Mouse (Mus musculus) cerebellum, adult 9-11 months (tissue): ENCODE measurements around the gene Klf15.
A peak's percentile ranks its signal among the peaks of the same experiment; 100 is the strongest.

Experiments used
- DNase-seq: peaks from one replicate; pipeline ENCODE4 v3.0.0; 2022

Klf15 gene

DNA sequence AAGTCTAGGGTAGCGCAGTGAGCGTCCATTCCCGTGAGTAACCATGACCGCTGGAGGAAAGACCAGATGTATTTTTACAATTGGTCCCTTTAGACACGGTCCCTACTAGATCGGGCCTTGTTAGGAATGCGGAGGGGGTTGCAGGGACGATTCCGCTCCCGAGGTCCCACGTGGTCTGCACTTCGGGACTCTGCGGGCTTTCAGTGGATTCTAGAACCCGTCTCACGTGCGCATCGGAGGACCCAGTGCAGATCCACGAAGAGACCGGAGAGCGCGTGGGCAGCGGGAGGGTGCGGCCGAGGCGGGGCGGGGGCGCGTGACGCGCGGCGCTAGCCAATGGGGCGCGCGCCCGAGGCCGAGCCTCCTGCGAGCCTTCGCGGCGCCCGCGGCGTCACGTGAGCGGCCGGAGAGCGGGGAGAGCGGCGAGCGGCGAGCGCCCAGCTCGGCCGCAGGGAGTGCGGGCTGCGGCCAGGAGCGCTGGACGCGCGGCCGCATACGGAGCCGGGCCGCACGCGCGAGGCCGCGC is at the start of gene Klf15:
Klf15 (plus strand) TSS at position 396 of the 526 bp plus-strand sequence.
- DNase-seq: peak; percentile 89

GRCm38 (mm10) chr6:90422565-90422964 is 39.8 kb upstream of the Klf15 start:
- DNase-seq: peak; percentile 74

DNA sequence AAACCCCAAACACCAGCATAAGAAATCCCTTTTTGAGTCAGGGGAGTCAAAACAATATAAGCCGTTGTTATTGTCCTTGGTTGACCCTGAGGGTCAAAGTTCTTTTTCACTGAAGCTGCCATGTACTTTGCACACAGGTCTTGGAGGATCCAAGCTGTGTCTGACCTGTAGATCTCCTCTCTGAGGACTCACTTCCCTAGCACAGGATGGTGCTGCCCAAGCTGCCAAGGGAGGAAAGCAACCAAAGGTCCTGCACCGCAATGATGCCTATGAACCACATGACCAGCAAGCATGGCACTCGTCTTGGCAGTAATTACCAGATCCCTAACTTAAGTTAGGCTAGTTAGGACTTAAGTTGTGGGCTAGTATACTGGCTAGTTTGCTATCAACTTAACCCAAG is 37.0 kb upstream of the Klf15 start:
- DNase-seq: no peak

- DNase-seq: no peak
Observed at GRCm38 (mm10) chr6:90426003-90426402, 36.4 kb upstream of the Klf15 start.

DNA sequence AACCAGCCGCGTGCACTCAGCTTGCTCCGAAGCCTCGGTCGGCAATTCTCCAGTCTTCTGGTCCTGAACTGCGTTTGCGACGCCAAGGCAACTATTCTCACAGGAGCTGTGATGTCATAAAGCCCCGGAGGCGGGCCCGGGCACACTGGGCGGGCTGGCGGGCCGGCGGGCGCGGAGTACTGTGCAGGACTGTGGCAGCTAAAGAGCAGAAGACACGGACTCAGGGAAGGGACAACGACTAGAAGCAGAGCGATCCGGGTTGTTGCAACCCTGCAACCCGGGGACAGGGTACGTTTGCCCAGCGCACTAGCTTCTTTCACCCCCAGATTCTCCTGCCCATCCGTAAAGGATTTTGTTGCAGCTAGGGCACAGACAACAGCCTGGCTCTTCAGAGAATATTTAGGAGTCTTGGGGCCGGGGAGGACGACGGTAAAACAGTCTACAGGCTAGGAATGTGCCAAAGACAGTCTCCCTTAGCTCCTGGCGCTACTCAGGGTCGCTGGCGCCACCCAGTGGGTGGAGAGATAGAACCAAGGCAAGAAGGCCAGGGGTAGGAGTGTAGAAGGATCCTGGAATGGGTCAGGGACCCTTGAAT is 33.9 kb upstream of the Klf15 start, which contains the start of gene Cfap100:
Cfap100 (minus strand) TSS at position 418 of the 595 bp plus-strand sequence.
- DNase-seq: peak; percentile 71

GRCm38 (mm10) chr6:90429911-90430310 is 32.5 kb upstream of the Klf15 start:
- peak; percentile 2 for DNase-seq

DNA sequence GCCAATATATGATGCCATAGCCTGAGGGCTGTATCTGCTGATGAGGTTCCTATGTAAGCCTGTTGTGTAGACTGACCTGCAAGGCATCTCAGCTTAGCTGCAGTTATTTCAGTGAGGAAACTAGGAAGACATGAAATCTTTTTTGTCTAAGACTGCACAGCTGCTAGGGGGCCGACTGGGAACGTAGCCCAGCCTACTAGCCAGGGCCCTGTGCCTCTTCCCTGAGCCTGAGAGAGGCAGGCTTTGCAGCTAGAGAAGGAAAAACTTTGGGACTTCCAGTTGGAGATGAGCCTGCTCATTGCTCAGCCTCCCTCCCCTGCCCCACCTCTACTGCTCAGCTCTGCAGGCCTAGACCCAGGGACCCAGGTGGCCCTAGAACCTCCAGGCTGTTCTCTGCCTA is 30.9 kb upstream of the Klf15 start:
- peak; percentile 5 for DNase-seq

- DNase-seq: peak; percentile 32
Observed at GRCm38 (mm10) chr6:90434687-90435086, 27.7 kb upstream of the Klf15 start.

DNA sequence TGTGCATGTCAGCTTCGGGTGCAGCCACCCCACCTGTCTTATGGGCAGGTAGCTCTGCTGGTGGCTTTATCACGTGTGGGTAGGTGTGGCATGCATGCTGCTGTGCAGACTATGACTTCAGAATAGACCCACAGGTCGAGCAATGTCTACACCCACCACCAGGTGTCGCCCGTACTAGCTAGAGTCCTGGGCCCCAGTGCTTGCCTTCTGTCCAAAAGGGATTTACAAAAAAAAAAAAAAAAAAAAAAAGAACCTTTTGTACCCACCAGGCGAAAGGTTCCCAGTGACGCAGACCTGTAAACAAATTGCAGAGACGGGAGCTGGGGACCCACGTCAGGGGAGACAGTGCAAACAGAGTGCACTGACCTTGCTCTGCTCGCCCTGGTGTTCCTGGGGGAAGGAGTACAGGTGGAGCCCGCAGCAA is 27.2 kb upstream of the Klf15 start:
- peak; percentile 79 for DNase-seq

DNA sequence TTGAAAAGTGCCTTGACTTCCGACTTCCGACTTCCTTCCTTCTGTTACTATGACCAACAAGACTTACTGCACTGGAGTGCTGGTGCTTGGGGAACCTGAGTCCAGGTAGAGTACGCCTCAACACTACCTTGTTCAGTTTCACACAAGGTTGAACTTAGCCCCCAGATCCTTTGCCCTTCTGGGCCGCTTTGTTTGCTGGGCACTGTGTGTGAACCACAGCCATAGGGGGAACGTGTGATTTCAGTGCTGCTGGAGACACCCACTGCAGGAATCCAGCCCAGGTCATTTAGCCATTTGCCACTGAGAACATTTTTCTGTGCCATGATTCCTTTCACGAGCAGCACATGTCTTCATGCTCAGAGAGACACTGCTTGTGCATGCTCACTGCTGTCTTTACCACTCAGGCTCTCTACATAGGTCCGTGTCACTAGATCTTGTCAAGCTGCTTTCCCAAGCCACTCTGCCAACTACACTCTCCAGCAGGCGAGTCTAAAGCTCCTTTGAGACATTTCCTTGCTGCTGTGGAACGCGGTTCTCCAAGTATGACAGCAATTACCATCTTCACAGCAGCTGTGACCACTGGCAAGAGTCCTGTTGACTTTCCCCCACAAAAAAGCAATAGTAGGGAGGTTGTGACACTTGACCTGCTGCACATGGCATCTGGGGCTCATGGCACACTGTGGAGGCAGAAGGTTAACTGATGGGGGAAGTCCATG is 26.0 kb upstream of the Klf15 start:
- DNase-seq: no peak

DNA sequence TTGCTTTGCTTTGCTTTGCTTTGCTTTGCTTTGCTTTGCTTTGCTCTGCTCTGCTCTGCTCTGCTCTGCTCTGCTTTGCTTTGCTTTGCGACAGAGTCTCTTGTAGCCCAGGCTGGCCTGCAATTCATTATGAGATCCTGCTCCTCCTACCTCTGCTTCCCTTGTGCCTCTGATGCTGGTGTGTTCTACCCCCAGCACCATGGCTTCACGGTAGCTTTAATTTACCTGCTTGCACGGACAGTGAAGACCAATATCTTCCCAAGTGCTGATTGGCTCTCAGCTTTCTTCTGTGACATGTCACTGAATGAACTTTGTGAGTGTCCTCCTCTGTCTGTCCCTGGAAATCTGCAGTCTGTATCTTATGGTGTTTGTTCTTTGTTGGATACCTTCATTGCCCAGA is 25.3 kb upstream of the Klf15 start:
- no peak for DNase-seq

DNA sequence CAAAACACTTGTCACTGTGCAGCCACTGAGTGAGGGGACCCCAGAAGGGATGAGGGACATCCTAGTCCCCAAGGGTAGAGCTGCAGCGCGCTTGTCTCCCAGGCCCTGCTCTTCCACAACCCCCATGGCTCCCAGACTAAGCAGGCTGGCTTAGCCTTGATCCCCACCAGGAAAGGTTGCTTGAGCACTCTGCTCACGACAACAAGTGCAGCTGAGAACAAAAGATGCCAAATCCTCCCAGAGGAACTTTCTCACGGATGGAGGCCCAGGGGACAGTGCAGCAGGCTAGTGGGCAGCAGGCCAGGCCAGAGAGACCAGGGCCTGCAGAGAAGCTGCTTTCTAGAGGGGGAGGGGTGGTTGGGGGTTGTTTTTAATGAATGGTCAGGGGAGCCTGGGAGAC is 15.5 kb upstream of the Klf15 start:
- no peak for DNase-seq

DNA sequence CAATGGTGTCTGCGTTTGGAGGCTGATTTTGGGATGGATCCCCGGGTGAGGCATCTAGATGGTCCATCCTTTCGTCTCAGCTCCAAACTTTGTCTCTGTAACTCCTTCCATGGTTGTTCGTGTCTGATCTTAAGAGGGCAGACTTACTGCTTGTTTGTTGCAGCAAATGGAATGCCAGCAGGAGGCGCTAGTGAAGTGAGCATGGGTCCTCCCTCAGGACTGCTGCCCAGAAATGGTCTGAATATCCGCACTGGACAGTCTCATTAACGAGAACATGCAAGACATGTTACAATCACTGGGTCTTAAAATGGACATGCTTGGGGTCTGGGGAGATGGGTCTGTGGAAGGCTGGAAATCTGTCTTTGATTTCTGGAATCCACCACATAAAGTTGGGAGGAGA is 12.2 kb upstream of the Klf15 start:
- peak; percentile 82 for DNase-seq

DNA sequence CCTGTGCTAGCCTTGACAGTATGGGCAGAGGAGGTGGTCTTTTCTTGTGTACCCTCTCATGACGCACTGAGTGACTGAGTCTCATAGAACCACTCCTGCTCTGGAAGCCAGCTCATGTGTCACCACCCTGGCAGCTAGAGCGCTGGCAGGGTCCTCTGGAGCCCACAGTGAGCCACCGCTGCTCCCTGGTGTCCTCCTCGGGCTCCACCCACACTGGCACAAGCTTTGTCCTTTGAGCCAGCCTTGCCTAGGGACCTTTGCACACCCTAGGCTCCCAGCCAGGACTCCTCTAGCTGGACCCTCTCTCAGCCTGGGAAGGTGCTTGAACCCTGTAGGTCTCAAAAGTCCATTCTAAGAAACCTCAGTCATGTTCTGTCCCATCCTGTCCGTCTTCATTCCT is 11.7 kb upstream of the Klf15 start:
- DNase-seq: peak; percentile 50

DNA sequence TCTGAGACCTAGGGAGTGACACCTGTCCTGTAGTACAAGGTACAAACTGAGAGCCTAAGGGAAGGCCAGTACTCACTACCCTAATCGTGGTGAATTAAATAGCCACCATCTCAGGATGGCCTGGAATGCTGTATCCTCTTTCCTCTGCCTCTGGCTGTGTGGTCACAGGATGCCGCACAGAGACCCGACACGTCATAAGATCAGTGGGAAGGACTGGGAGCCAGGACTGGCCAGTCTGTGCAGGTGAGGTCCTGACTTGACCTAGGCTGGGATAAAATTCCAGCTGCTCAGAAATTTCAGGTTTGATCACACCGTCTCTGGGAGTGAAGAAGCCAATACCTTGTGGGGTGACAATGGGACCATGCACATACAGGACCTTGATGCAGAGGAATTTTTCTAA is 10.9 kb upstream of the Klf15 start:
- DNase-seq: no peak

DNA sequence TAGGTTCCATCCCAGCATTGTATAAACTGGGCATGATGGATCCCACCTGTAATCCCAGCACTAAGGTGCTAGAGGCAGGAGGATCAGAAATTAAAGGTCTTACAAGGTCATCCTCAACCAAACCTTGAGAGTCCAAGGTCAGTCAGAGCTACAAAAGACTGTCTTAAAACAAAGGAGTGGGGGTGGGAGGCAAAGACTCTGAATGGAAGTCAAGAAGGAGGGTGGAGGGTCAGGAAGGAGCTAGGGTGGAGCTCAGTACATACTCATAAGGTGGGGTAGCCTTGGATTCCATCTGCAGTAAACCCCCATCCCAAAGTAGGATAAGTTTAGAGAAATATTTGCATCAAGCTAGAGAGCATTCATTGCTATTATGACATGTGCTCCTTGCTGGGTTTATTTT is 9.8 kb upstream of the Klf15 start:
- no peak for DNase-seq

DNA sequence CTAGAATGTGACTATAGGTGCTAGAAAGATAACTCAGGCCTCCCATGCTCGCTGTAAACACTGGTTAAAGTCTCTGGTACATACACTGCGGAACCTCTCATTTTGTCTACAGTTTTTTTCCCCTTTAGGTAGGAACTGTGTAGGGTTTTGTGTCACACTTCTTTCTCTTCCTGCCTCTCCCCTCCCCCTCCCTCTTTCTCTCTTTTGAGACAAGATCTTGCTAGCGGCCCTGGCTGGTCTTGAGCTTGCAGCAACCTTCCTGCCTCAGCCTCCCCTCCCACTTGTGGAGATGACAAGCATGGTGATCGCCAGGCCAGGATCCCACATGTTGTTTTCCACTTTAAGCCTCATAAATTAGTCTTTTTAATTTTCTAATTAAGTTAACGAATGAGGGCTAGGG is 8.6 kb upstream of the Klf15 start:
- DNase-seq: no peak

DNA sequence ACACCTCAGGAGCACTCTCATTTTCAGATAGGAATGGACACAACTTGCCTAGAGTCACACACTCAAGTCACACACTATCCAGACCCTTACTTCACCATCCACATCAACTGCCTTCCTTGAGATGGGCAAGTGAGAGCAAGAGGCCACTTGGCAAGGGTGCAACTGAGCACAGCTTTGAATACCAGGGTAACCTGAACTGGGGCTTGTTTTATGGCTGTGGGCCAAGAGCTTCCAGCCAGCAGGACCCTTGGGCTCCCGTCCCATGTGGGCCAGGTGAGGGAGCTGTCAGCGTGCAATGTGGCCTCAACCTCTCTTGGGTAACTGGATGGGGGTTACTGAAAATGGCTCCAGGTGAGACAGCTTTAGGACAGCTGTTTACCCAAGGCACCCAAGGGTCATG is 5.0 kb upstream of the Klf15 start:
- DNase-seq: no peak

GRCm38 (mm10) chr6:90461181-90461580 is 1.2 kb upstream of the Klf15 start:
- peak; percentile 13 for DNase-seq

- peak; percentile 56 for DNase-seq
Observed at GRCm38 (mm10) chr6:90461771-90462170, 605 bp upstream of the Klf15 start.

- DNase-seq: peak; percentile 72
Observed at GRCm38 (mm10) chr6:90462841-90463227, 458 bp downstream of the Klf15 start.

GRCm38 (mm10) chr6:90463228-90463862 is 969 bp downstream of the Klf15 start:
- DNase-seq: peak; percentile 84

GRCm38 (mm10) chr6:90463890-90464421 is 1.6 kb downstream of the Klf15 start:
- DNase-seq: peak; percentile 50
